Mouse (Mus musculus): ENCODE measurements around the gene Ddr1. TPM values are rescaled to one million over a fixed set of nuclear protein-coding genes. Genes with fewer than 3 reads are reported as not detected.
A peak's percentile ranks its signal among the peaks of the same experiment; 100 is the strongest.

Ddr1 gene
- polyA plus RNA-seq, 1 experiment from 2014 or later: 65.8 TPM

GRCm38 (mm10) chr17:35665957-35666515, 38.4 kb downstream of the Ddr1 start:
- peaks cover 58% of the 10 kb centered on the region for H3K36me3 ChIP-seq
- WGBS: 80% methylated on average over 17 of the region's 17 CpGs

GRCm38 (mm10) chr17:35653086-35653485, 51.3 kb downstream of the Ddr1 start:
- no peaks in the 10 kb centered on the region for H3K4me1 ChIP-seq
- no peaks in the 10 kb centered on the region for H3K27me3 ChIP-seq
- no peaks in the 10 kb centered on the region for H3K9me3 ChIP-seq
- no peak overlapping the region for H3K27ac ChIP-seq
- H3K4me2 ChIP-seq: no peak overlapping the region
- H3K36me3 ChIP-seq: peaks cover 38% of the 10 kb centered on the region
- no peak overlapping the region for H3K9ac ChIP-seq
- WGBS: 60% methylated on average over 2 of the region's 2 CpGs
- no peak overlapping the region for H3K4me3 ChIP-seq
- ATAC-seq (ENCODE audit: insufficient number of reproducible peaks, insufficient read depth, low FRiP score, low TSS enrichment, low read depth): no peak

More at GRCm38 (mm10) chr17:35665957-35666515, 38.4 kb downstream of the Ddr1 start:
- Histone ChIP-seq H3K4me1 (peaks cover 14% of the 10 kb centered on the region), H3K27me3 (no peaks in the 10 kb centered on the region), H3K27ac (no peak overlapping the region), H3K9ac (0 out of 2 replicates have a peak overlapping the region, but pooled peaks have one; percentile 41), H3K9me3 (no peaks in the 10 kb centered on the region), H3K4me2 (peak overlapping the region; percentile 84), H3K4me3 (peak overlapping the region; percentile 74; the same call in 1 of the 2 replicates)
- no peak for ATAC-seq (ENCODE audit: insufficient number of reproducible peaks, insufficient read depth, low FRiP score, low TSS enrichment, low read depth)

- Histone ChIP-seq H3K9ac (no peak overlapping the region), H3K36me3 (peaks cover 1% of the 10 kb centered on the region; the same call in 1 of the 2 replicates), H3K4me2 (no peak overlapping the region), H3K27me3 (no peaks in the 10 kb centered on the region; the same call in none of the 2 replicates), H3K4me1 (no peaks in the 10 kb centered on the region), H3K27ac (no peak overlapping the region), H3K9me3 (no peaks in the 10 kb centered on the region), H3K4me3 (no peak overlapping the region)
- WGBS: 63% methylated on average over 2 of the region's 2 CpGs
- no peak for ATAC-seq (ENCODE audit: insufficient number of reproducible peaks, insufficient read depth, low FRiP score, low TSS enrichment, low read depth)
Measured at GRCm38 (mm10) chr17:35649429-35649828, 55.0 kb downstream of the Ddr1 start.

GRCm38 (mm10) chr17:35643609-35644236, 60.7 kb downstream of the Ddr1 start, which contains the start of gene Mucl3:
Gene Mucl3, minus strand, starts transcription at chr17:35643695.
- Histone ChIP-seq H3K27me3 (peaks cover 7% of the 10 kb centered on the region), H3K4me2 (no peak within 1 kb of the TSS), H3K4me1 (0 out of 2 replicates have a peak, but pooled peaks cover 5% of the 10 kb centered on the region), H3K27ac (no peak within 1 kb of the TSS), H3K4me3 (no peak within 1 kb of the TSS), H3K36me3 (no peaks in the 10 kb centered on the region), H3K9ac (no peak within 1 kb of the TSS), H3K9me3 (no peaks in the 10 kb centered on the region)
- ATAC-seq (ENCODE audit: insufficient number of reproducible peaks, insufficient read depth, low FRiP score, low TSS enrichment, low read depth): no peak
- 75% methylated on average over 13 of the region's 13 CpGs for WGBS

- peak overlapping the region; percentile 50 for H3K4me2 ChIP-seq
- H3K27me3 ChIP-seq: peaks cover 7% of the 10 kb centered on the region
- H3K9ac ChIP-seq: no peak overlapping the region
- ATAC-seq (ENCODE audit: insufficient number of reproducible peaks, insufficient read depth, low FRiP score, low TSS enrichment, low read depth): no peak
- H3K4me1 ChIP-seq: peaks cover 11% of the 10 kb centered on the region; the same call in 1 of the 2 replicates
- H3K4me3 ChIP-seq: no peak overlapping the region
- H3K36me3 ChIP-seq: no peaks in the 10 kb centered on the region
- H3K27ac ChIP-seq: 0 out of 2 replicates have a peak overlapping the region, but pooled peaks have one; percentile 16
- 84% methylated on average over 6 of the region's 6 CpGs for WGBS
- no peaks in the 10 kb centered on the region for H3K9me3 ChIP-seq
Measured at GRCm38 (mm10) chr17:35639352-35639751, 65.1 kb downstream of the Ddr1 start.

GRCm38 (mm10) chr17:35638475-35639190, 65.8 kb downstream of the Ddr1 start:
- H3K4me2 ChIP-seq: peak overlapping the region; percentile 50
- H3K9me3 ChIP-seq: no peaks in the 10 kb centered on the region
- no peaks in the 10 kb centered on the region for H3K36me3 ChIP-seq
- 22% methylated on average over 14 of the region's 14 CpGs for WGBS
- peaks cover 11% of the 10 kb centered on the region; the same call in 1 of the 2 replicates for H3K4me1 ChIP-seq
- 0 out of 2 replicates have a peak overlapping the region, but pooled peaks have one; percentile 44 for H3K27ac ChIP-seq
- H3K9ac ChIP-seq: no peak overlapping the region
- no peak overlapping the region for H3K4me3 ChIP-seq
- ATAC-seq (ENCODE audit: insufficient number of reproducible peaks, insufficient read depth, low FRiP score, low TSS enrichment, low read depth): peak; percentile 87; the same call in 1 of the 2 replicates
- H3K27me3 ChIP-seq: peaks cover under 1% of the 10 kb centered on the region

- H3K36me3 ChIP-seq: no peaks in the 10 kb centered on the region
- H3K4me2 ChIP-seq: peak overlapping the region; percentile 62
- no peak overlapping the region for H3K9ac ChIP-seq
- H3K4me3 ChIP-seq: no peak overlapping the region
- H3K4me1 ChIP-seq: peaks cover 11% of the 10 kb centered on the region; the same call in 1 of the 2 replicates
- WGBS: 38% methylated on average over 5 of the region's 5 CpGs
- H3K27me3 ChIP-seq: no peaks in the 10 kb centered on the region; the same call in 1 of the 2 replicates
- ATAC-seq (ENCODE audit: insufficient number of reproducible peaks, insufficient read depth, low FRiP score, low TSS enrichment, low read depth): no peak
- no peak overlapping the region for H3K27ac ChIP-seq
- H3K9me3 ChIP-seq: no peaks in the 10 kb centered on the region
Measured at GRCm38 (mm10) chr17:35636363-35636762, 68.1 kb downstream of the Ddr1 start.

GRCm38 (mm10) chr17:35635699-35636111, 68.7 kb downstream of the Ddr1 start:
- WGBS: 2% methylated on average over 15 of the region's 15 CpGs
- Histone ChIP-seq H3K4me3 (peak overlapping the region; percentile 43), H3K4me2 (peak overlapping the region; percentile 62), H3K27me3 (no peaks in the 10 kb centered on the region; the same call in 1 of the 2 replicates), H3K27ac (0 out of 2 replicates have a peak overlapping the region, but pooled peaks have one; percentile 19), H3K9ac (peak overlapping the region; percentile 60), H3K9me3 (no peaks in the 10 kb centered on the region), H3K36me3 (no peaks in the 10 kb centered on the region), H3K4me1 (peaks cover 11% of the 10 kb centered on the region; the same call in 1 of the 2 replicates)
- ATAC-seq (ENCODE audit: insufficient number of reproducible peaks, insufficient read depth, low FRiP score, low TSS enrichment, low read depth): peak; percentile 4; the same call in 1 of the 2 replicates

GRCm38 (mm10) chr17:35635202-35635601, 69.2 kb downstream of the Ddr1 start:
- H3K4me2 ChIP-seq: no peak overlapping the region; the same call in 1 of the 2 replicates
- no peaks in the 10 kb centered on the region for H3K36me3 ChIP-seq
- H3K27ac ChIP-seq: no peak overlapping the region
- no peaks in the 10 kb centered on the region; the same call in 1 of the 2 replicates for H3K27me3 ChIP-seq
- H3K4me3 ChIP-seq: no peak overlapping the region
- peaks cover 11% of the 10 kb centered on the region; the same call in 1 of the 2 replicates for H3K4me1 ChIP-seq
- 88% methylated on average over 3 of the region's 3 CpGs for WGBS
- H3K9me3 ChIP-seq: no peaks in the 10 kb centered on the region
- ATAC-seq (ENCODE audit: insufficient number of reproducible peaks, insufficient read depth, low FRiP score, low TSS enrichment, low read depth): no peak
- no peak overlapping the region for H3K9ac ChIP-seq

- no peak for ATAC-seq (ENCODE audit: insufficient number of reproducible peaks, insufficient read depth, low FRiP score, low TSS enrichment, low read depth)
- H3K4me1 ChIP-seq: peaks cover 6% of the 10 kb centered on the region; the same call in 1 of the 2 replicates
- H3K4me2 ChIP-seq: no peak overlapping the region
- H3K4me3 ChIP-seq: no peak overlapping the region
- no peaks in the 10 kb centered on the region; the same call in 1 of the 2 replicates for H3K27me3 ChIP-seq
- no peaks in the 10 kb centered on the region for H3K9me3 ChIP-seq
- no peak overlapping the region for H3K27ac ChIP-seq
- H3K9ac ChIP-seq: no peak overlapping the region
- WGBS: 11% methylated on average over 1 of the region's 1 CpGs
- no peaks in the 10 kb centered on the region for H3K36me3 ChIP-seq
Measured at GRCm38 (mm10) chr17:35633992-35634391, 70.4 kb downstream of the Ddr1 start.

All from embryonic facial prominence, embryonic 13.5 days (tissue).